Mouse (Mus musculus) C2C12 (cell line): Measurements from ENCODE around the gene Tnfaip8l1. TPM values are rescaled to one million over a fixed set of nuclear protein-coding genes. Genes with fewer than 3 reads are reported as not detected.

Experiments
- H3K27me3 ChIP-seq: one replicate; pipeline ENCODE4 v1.6.1; 2011; ENCODE audit not compliant: control insufficient read depth, insufficient read depth, insufficient read length
- H3K36me3 ChIP-seq: one replicate; pipeline ENCODE4 v1.6.1; 2011; ENCODE audit not compliant: control insufficient read depth, insufficient read depth
- H3K4me3 ChIP-seq: one replicate; pipeline ENCODE4 v1.5.1; 2011; ENCODE audit warnings: mild to moderate bottlenecking, control low read depth; ENCODE audit not compliant: poor library complexity, insufficient read depth, severe bottlenecking
- H3K79me2 ChIP-seq: one replicate; pipeline ENCODE4 v1.6.1; 2011; ENCODE audit not compliant: control insufficient read depth, insufficient read depth
- H3K79me3 ChIP-seq: one replicate; pipeline ENCODE4 v1.6.1; 2011; ENCODE audit warnings: low read depth, control low read depth
- H3ac ChIP-seq: one replicate; pipeline ENCODE3; 2011; ENCODE audit warnings: low read depth; ENCODE audit not compliant: control insufficient read depth, insufficient read length
- CEBPB ChIP-seq: IDR thresholded peaks from one replicate; pipeline ENCODE4 v1.6.1; 2011; ENCODE audit warnings: low read depth, mild to moderate bottlenecking, control low read depth, moderate library complexity
- CTCF ChIP-seq: IDR thresholded peaks from one replicate; pipeline ENCODE4 v1.5.1; 2011; ENCODE audit not compliant: control insufficient read depth, insufficient read depth, insufficient read length
- FOSL1 ChIP-seq: IDR thresholded peaks from one replicate; pipeline ENCODE4 v1.8.0; 2011; ENCODE audit warnings: mild to moderate bottlenecking, low read length; ENCODE audit not compliant: poor library complexity, insufficient read depth, severe bottlenecking
- MAX ChIP-seq: IDR thresholded peaks from one replicate; pipeline ENCODE4 v1.6.1; 2011; ENCODE audit warnings: mild to moderate bottlenecking, control low read depth
- MYOD1 ChIP-seq: IDR thresholded peaks from one replicate; pipeline ENCODE4 v1.6.1; 2011; ENCODE audit warnings: low read depth; ENCODE audit not compliant: control insufficient read depth, insufficient read length
- MYOG ChIP-seq: IDR thresholded peaks from one replicate; pipeline ENCODE4 v1.6.1; 2011; ENCODE audit not compliant: control insufficient read depth, insufficient read length; ENCODE audit errors: extremely low read depth
- USF1 ChIP-seq: IDR thresholded peaks from one replicate; pipeline ENCODE4 v1.6.1; 2011; ENCODE audit warnings: low read depth, mild to moderate bottlenecking, control low read depth, moderate library complexity
- polyA plus RNA-seq: library from polyadenylated mRNA; unstranded; fragments of >200 nt; fragmentation: generic; extraction: Trizol; gene quantifications from one replicate; pipeline ENCODE4 v1.2.1, GENCODE M21; 2012; ENCODE audit warnings: missing spikeins

Tnfaip8l1 gene
- polyA plus RNA-seq, 1 experiment: 2.3 TPM

- no peak overlapping the region for H3K4me3 ChIP-seq
- no peaks in the 10 kb centered on the region for H3K79me3 ChIP-seq
- H3ac ChIP-seq: no peak overlapping the region
- peaks cover 4% of the 10 kb centered on the region for H3K79me2 ChIP-seq
- peaks cover 36% of the 10 kb centered on the region for H3K36me3 ChIP-seq
- no peaks in the 10 kb centered on the region for H3K27me3 ChIP-seq
- no peak for TF ChIP-seq MYOG
- no peak for TF ChIP-seq MAX
- TF ChIP-seq FOSL1: no peak
Measured at GRCm38 (mm10) chr17:56175416-56175815, 13.1 kb downstream of the Tnfaip8l1 start.

GRCm38 (mm10) chr17:56182975-56183657, 20.8 kb downstream of the Tnfaip8l1 start:
- Histone ChIP-seq H3K79me2 (peaks cover 24% of the 10 kb centered on the region), H3K79me3 (peaks cover 5% of the 10 kb centered on the region), H3K27me3 (no peaks in the 10 kb centered on the region), H3K36me3 (peaks cover 41% of the 10 kb centered on the region), H3K4me3 (peak overlapping the region; percentile 98), H3ac (peak overlapping the region; percentile 95)
- TF ChIP-seq MYOG: no peak
- no peak for TF ChIP-seq FOSL1

- Histone ChIP-seq H3ac (peak within 1 kb of the TSS; percentile 95), H3K27me3 (no peaks in the 10 kb centered on the region), H3K36me3 (peaks cover 45% of the 10 kb centered on the region), H3K4me3 (peak within 1 kb of the TSS; percentile 98), H3K79me3 (peaks cover 5% of the 10 kb centered on the region), H3K79me2 (peaks cover 24% of the 10 kb centered on the region)
- no peak for TF ChIP-seq CEBPB
- TF ChIP-seq MYOG: no peak
- no peak for TF ChIP-seq MYOD1
- TF ChIP-seq CTCF: no peak
- no peak for TF ChIP-seq FOSL1
- peak; percentile 97 for TF ChIP-seq USF1
- peak; percentile 66 for TF ChIP-seq MAX
Measured at GRCm38 (mm10) chr17:56183658-56184103, 21.4 kb downstream of the Tnfaip8l1 start, which contains the start of gene Mydgf. Gene Mydgf, minus strand, starts transcription at chr17:56183920.

GRCm38 (mm10) chr17:56185281-56186141, 23.2 kb downstream of the Tnfaip8l1 start:
- TF ChIP-seq MYOG: no peak
- TF ChIP-seq MAX: no peak
- no peak for TF ChIP-seq USF1
- TF ChIP-seq CTCF: no peak
- TF ChIP-seq FOSL1: no peak
- no peak for TF ChIP-seq MYOD1
- TF ChIP-seq CEBPB: no peak
- peaks cover 36% of the 10 kb centered on the region for H3K36me3 ChIP-seq
- H3K27me3 ChIP-seq: no peaks in the 10 kb centered on the region

GRCm38 (mm10) chr17:56191266-56191665, 29.0 kb downstream of the Tnfaip8l1 start:
- H3K27me3 ChIP-seq: no peaks in the 10 kb centered on the region
- no peaks in the 10 kb centered on the region for H3K79me2 ChIP-seq
- no peaks in the 10 kb centered on the region for H3K79me3 ChIP-seq
- no peak overlapping the region for H3ac ChIP-seq
- H3K4me3 ChIP-seq: no peak overlapping the region
- TF ChIP-seq MAX (no peak), FOSL1 (no peak), CTCF (no peak), CEBPB (no peak)
- peaks cover 48% of the 10 kb centered on the region for H3K36me3 ChIP-seq

More at GRCm38 (mm10) chr17:56185281-56186141, 23.2 kb downstream of the Tnfaip8l1 start:
- Histone ChIP-seq H3ac (peak overlapping the region; percentile 19), H3K4me3 (no peak overlapping the region), H3K79me3 (peaks cover 5% of the 10 kb centered on the region), H3K79me2 (peaks cover 19% of the 10 kb centered on the region)

- H3K36me3 ChIP-seq: peaks cover 52% of the 10 kb centered on the region
- no peak for TF ChIP-seq MYOD1
- TF ChIP-seq USF1: no peak
- no peak for TF ChIP-seq MYOG
- TF ChIP-seq CTCF: no peak
- no peak for TF ChIP-seq MAX
- no peak for TF ChIP-seq FOSL1
- TF ChIP-seq CEBPB: no peak
Measured at GRCm38 (mm10) chr17:56194357-56194756, 32.1 kb downstream of the Tnfaip8l1 start.

More at GRCm38 (mm10) chr17:56194357-56194756, 32.1 kb downstream of the Tnfaip8l1 start:
- no peak overlapping the region for H3K4me3 ChIP-seq
- no peaks in the 10 kb centered on the region for H3K79me3 ChIP-seq
- no peak overlapping the region for H3ac ChIP-seq
- H3K27me3 ChIP-seq: no peaks in the 10 kb centered on the region
- no peaks in the 10 kb centered on the region for H3K79me2 ChIP-seq
